Mouse (Mus musculus) lung, postnatal 0 days (tissue): ENCODE measurements around the gene Ephb4.

ENCODE experiments used
- CTCF ChIP-seq: IDR thresholded peaks from 2 replicates; pipeline ENCODE4 v1.5.1; 2016; ENCODE audit warnings: antibody characterized with exemption, mild to moderate bottlenecking
- EP300 ChIP-seq: IDR thresholded peaks from 2 replicates; pipeline ENCODE4 v1.6.1; 2016; ENCODE audit warnings: antibody characterized with exemption, mild to moderate bottlenecking, control low read depth

DNA sequence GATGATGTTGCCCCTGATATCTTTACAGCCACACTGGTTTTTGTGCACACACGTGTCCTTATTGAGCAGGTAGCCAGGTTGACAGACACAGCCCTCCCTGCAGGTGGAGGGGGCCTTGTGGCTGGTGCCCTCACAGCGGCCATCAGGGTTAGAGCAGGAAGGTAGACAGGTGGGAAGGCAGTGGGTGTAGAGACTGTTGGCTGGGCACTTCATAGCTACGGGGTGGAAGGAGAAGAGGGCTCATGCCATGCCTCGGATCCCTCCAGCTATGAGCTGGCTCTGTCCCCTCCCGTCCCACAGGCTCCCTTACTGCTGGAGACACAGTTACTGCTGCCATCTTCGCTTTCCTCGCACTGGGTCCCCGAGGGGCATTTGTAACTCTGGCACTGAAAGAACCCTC, 41.7 kb downstream of the Ephb4 start:
- TF ChIP-seq CTCF (no peak), EP300 (no peak)
